Mouse (Mus musculus) forelimb bud, embryonic 11.5 days (tissue): ENCODE results near the gene Mad1l1.

Experiments
- DNase-seq: peaks from one replicate; pipeline ENCODE4 v3.0.0-alpha.2; 2012; ENCODE audit warnings: low read depth, low spot score

Gene Mad1l1

DNA sequence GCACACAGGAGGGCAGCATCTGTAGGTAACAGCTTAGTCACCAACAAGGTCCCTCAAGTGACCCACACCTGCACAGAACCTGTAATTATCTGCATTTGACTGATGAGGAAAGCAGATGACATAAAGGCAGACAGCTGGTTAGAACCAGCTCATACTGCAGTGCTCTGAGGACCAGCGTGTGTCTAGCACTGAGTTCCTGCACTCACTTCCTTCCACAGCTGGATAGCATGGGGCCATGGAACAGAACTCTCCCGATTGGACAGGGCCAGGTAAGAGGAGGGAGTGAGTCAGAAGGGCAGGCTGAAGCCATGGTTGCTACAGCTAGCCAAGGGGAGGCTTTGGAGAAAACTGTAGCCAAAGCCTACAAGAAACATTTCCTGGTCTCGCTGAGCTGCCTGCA is 259.0 kb downstream of the Mad1l1 start:
- DNase-seq, result no peak

DNA sequence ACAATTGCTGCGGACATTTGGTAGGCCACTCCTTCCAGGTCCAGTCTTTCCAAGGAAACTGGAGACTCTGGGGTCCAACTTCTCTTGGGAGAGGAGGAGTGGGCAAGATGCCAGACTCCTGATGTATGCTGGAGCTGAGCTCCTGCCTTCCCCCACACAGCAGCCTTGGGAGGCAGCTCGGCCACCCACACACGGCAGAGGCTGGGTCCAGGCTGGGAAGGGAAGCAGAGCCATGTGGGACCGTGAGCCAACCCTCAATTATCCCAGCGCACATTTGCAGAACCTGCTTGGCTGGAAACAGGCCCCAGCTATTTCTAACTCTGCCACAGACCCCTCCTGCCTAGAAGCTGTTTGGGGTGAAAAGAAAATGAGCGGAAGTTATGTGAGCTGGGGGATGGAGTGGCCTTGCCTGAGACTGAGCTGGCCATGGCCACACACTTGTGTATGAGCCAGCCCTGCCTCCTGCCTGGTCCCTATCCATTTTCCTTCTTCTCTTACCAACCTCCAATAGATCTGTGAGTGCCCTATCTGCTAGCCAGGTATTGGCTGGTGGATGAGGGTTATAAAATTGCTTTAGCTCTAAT is 260.0 kb downstream of the Mad1l1 start:
- DNase-seq, result peak; percentile 35

- no peak for DNase-seq
These were observed 265.1 kb downstream of the Mad1l1 start for GRCm38 (mm10) chr5:140056291-140056690.

- DNase-seq, result peak; percentile 50
These were observed 265.9 kb downstream of the Mad1l1 start for GRCm38 (mm10) chr5:140055431-140055830.

GRCm38 (mm10) chr5:140053626-140054025 is 267.7 kb downstream of the Mad1l1 start:
- no peak for DNase-seq

GRCm38 (mm10) chr5:140052405-140052804 is 268.9 kb downstream of the Mad1l1 start:
- no peak for DNase-seq

DNA sequence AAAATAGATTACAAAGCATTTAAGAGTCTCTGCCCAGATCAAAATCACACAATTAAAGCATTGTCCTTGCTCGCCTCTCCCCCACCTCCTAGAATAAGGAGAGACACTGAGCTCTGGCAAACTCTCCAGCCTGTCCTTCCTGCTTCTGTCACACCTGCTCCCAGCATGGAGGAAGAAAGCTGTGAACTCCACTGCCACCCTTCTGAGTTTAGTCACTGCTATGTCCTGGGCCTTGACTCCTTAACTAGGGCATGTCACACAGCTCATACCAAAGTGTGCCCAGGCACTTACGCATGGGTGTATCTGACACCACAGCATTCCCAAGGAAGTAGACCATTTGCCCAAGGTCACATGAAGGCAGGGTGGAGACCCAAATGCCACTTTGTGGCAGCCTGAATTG is 275.9 kb downstream of the Mad1l1 start:
- DNase-seq, result no peak

GRCm38 (mm10) chr5:140043002-140043401 is 278.4 kb downstream of the Mad1l1 start:
- DNase-seq, result peak; percentile 51

DNA sequence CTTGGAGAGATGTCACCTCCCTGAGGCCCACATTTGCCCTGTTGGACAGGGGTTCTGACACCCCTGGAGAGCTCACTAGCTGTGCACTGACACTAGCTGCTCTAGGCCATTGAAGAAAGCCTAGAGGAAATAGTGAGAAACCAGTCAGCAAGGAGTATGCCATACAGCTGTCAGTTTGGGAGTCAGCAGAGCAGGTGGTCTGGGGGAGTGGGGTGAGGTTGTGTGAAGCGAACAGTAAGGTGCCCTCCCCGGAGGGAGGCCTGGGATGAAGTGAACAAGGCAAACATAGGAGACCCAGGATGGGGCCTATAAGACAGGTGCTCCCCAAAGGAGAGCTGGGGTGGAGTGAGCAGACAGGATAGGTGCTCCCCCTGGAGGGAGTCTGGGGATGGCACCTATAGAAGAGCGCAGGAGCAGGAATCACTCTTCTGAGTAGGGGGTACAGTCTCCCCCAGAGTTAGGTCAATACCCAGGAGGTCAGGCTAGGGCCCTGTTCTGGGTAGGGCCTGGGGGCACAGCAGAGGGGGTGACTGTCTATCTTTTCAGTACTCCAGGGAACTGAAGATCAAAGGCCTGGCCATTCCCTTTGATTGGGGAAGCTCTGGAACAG is 279.2 kb downstream of the Mad1l1 start:
- DNase-seq, result no peak

DNA sequence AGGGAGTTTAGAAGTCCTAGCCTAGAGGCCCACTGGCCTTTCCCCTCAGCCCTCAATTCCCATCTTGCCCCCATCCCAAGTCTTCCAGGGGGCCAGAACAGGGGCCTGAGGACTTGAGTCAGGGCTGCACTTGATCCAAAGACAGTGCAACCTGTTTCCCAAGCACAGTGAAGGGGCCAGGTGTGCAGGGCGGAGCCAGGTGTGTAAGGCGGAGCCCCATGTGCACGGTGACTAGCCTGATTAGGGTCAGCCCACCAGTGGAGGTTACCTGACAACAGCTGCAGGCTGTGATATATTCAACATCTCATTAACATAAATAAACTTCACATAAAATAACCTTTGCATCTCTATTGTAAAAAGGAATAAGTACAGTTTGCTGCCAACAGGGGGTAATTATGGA is 280.3 kb downstream of the Mad1l1 start:
- DNase-seq, result no peak

GRCm38 (mm10) chr5:140037587-140038233 is 283.6 kb downstream of the Mad1l1 start:
- DNase-seq, result no peak

DNA sequence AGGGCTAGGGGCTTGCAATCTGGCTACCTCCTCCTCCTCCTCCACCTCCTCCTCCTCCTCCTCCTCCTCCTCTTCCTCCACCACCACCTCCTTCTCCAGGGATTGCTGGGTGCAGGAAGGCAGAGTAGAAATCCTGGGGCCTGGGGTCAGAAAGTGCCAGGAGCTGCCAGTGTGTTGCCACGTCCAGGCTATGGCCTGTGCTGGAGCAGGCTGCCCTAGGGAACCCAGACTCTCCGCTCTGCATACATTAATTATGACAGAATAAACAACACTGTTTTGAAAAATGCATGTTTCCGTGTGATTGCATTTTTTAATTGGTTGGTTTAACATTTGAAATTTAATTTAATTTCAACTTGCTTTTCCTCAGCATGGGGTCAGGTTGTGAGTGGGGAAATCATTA is 285.7 kb downstream of the Mad1l1 start:
- DNase-seq, result no peak

DNA sequence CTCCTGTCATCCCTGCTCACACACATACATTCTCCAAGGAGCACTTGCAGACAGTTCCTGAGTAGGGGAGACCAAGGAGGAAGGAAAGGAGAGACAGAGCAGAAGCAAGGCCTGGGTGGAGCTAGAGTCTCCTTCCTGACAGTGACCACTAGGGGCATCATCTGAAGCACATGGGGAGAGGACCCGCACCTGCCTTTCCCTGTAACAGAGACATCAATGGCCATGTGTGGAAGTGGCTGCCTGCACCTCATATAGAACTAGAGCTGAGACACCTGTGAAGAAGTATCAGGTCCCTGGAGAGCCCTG is 286.4 kb downstream of the Mad1l1 start:
- DNase-seq, result no peak

DNA sequence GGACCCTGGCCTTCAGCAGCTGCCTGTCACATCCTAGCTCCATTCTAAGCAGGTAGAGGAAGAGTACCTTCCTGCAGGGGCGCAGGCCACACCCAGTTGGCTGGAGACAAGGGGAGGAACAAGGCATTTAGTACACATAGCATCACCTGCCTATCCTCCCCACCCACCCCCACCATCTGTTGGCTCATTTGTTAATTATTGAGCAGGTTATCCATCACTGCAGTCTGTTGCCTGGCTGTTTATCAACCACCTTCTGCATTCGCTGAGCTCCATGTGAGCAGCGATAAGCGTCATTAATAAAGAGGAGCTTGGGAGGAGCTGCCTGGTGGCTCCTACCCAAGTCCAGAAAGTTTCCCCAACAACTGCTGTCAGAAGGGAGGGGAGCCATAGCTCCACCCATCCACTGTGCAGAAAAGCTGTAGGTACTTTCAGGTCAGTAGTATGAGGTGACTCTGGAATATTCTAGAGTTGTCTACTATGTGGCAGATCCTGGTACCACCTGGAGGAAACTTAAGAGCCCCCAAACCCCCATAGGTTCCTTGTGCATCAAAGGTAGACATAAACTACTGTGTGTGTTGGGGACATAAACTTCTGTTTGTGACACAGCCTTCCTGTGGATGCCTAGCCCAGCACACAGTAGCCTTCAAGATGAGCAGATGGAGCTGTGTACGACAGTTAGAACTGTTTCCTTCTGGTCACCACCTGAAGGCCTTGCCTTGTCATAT is 286.9 kb downstream of the Mad1l1 start:
- no peak for DNase-seq

GRCm38 (mm10) chr5:140026366-140026765 is 295.0 kb downstream of the Mad1l1 start:
- DNase-seq, result no peak

DNA sequence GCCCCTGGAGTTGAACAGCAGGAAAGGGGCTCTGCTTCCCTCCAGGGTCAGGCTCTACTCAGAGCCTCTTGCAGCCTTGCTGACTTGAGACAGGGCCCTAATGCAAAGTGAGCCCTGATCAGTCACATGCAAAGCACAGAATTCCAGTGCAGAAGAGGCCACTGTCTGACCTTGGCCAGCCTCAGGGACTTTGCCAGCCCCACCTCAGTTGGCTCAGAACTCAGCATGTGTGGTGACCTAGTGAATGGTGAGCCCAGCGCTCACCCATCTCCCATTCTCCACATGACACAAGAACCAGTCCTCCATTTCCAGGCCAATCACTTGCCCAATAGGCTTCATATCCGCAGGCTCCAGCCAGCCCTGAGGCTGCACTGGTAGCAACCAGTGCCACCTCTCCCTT is 296.1 kb downstream of the Mad1l1 start:
- DNase-seq, result no peak

DNA sequence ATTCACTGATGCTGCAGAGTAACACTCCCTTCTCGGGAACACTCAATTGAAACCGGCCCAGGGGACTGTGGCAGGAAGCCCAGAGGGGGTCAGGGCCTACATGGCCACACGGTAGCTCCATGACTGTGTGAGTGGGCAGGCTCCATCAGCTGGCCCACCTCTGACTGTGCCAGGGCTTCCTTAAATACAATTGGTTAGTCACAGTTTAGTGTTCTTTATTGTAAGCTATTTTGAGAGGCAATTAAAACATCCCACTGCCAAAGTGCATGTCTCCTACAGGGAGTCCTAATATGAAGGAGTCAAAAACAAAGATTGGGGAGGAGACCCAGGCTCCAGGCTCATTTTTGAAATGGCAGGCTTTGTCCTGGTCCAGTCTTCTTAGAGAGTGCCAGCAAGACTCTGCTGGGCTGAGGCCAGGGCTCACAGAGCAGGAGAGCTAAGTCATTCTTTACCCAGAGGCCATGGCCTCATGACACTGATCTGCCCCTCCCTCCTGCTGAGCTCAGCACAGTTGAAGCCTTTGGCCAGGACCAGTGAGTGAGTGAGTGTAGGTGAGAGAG is 297.3 kb downstream of the Mad1l1 start:
- DNase-seq, result no peak

DNA sequence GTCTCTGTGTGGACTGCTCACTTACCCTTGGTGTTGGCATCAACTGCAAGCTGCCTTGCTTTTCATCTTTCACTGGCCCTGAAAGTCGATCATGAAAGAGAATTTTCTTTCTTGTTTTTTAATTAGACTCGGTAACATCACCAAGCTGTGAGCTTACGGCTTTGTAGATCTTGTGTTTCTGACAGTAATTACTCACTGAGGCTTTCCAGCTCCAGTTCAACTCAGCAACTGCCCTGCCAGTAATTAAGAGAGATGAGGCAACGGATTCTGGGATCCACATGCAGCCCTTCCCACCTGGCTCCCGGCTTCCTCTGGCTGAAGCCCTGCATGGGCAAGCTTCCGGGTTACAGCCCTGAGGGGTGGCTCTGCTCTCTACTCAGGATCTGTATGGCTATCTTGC is 298.5 kb downstream of the Mad1l1 start:
- DNase-seq, result no peak

- DNase-seq, result no peak
These were observed 299.6 kb downstream of the Mad1l1 start for GRCm38 (mm10) chr5:140021755-140022154.

- DNase-seq, result no peak
These were observed 301.7 kb downstream of the Mad1l1 start for GRCm38 (mm10) chr5:140019616-140020015.

DNA sequence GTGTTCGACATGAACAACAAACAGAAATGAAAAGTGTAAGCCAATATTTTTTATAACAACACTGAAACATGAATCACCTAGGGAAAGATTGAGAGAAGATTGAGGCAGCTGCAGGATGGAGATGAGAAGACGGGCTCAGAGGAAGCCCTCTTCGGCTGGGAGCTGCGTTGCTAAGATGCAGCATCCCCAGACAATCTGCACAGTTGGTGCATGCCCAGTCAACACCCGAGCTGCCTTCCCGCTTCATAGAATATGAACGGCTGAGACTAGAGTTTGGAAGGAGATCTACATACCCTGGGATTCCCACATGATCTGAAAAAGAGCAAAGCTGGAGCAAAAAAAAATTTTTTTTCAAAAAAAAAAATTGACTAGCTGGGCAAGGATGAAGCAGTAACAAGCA is 302.6 kb downstream of the Mad1l1 start:
- no peak for DNase-seq

- no peak for DNase-seq
These were observed 304.5 kb downstream of the Mad1l1 start for GRCm38 (mm10) chr5:140016896-140017295.

GRCm38 (mm10) chr5:140013652-140014051 is 307.7 kb downstream of the Mad1l1 start:
- DNase-seq, result no peak
